Mouse (Mus musculus) testis, adult 2 months (tissue): ENCODE measurements around the gene Dnajc15.

Experiments used
- CTCF ChIP-seq: fragments of 200-500 bp; IDR thresholded peaks from 2 replicates; pipeline ENCODE4 v1.5.1; 2012; ENCODE audit warnings: low read depth, mild to moderate bottlenecking, inconsistent platforms, low read length, moderate library complexity; ENCODE audit not compliant: control insufficient read depth, insufficient read depth, insufficient replicate concordance
- POLR2A ChIP-seq: fragments of 200-500 bp; IDR thresholded peaks from 2 replicates; pipeline ENCODE4 v1.6.1; 2012; ENCODE audit warnings: low read depth, mild to moderate bottlenecking, inconsistent platforms, low read length, moderate library complexity; ENCODE audit not compliant: control insufficient read depth

DNA sequence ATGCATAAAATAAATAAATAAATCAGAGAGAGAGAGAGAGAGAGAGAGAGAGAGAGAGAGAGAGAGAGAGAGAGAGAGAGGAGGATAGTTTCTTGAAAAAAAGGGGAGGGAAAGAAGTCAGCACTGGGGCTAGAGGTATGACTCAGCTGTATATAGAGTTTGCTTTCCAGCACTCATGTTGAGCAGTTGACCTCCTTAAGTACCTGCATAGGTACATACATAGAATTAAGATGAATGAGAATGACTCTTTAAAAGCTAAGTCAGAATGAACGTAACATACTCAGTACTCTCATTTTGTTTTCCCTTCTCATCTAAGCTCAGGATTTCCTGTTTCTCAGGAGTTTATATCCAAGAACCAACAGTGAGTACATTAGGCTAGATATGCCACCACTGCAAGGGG lies 62.0 kb downstream of the Dnajc15 start:
- TF ChIP-seq POLR2A = no peak
- no peak for TF ChIP-seq CTCF
